Mouse (Mus musculus): ENCODE data around the gene Slc22a13. TPM values are rescaled to one million over a fixed set of nuclear protein-coding genes. Genes with fewer than 3 reads are reported as not detected.

Gene Slc22a13
- polyA plus RNA-seq (2015; fragmentation: Nextera tagmentation; extraction: Ambion mirVana) = not detected in 2 replicates

GRCm38 (mm10) chr9:119208998-119209397, at the start of gene Slc22a13:
Gene Slc22a13, minus strand, starts transcription at chr9:119209098.
- no peak within 1 kb of the TSS for H3K4me2 ChIP-seq
- no peak for ATAC-seq (replicated peaks)
- no peak within 1 kb of the TSS for H3K9ac ChIP-seq
- no peaks in the 10 kb centered on the region for H3K9me3 ChIP-seq
- 97% methylated on average over 4 of the region's 4 CpGs for WGBS
- no peaks in the 10 kb centered on the region for H3K27me3 ChIP-seq (replicated peaks)
- H3K36me3 ChIP-seq (replicated peaks) = no peaks in the 10 kb centered on the region
- H3K4me1 ChIP-seq = no peaks in the 10 kb centered on the region
- no peak within 1 kb of the TSS for H3K27ac ChIP-seq
- H3K4me3 ChIP-seq = no peak within 1 kb of the TSS

- ATAC-seq (replicated peaks) = no peak
- peaks cover 23% of the 10 kb centered on the region for H3K36me3 ChIP-seq (replicated peaks)
Measured at GRCm38 (mm10) chr9:119258128-119258527, 49.2 kb upstream of the Slc22a13 start.

GRCm38 (mm10) chr9:119256161-119256560, 47.3 kb upstream of the Slc22a13 start:
- Histone ChIP-seq H3K9ac (no peak overlapping the region), H3K27me3 (replicated peaks) (no peaks in the 10 kb centered on the region), H3K9me3 (no peaks in the 10 kb centered on the region), H3K27ac (no peak overlapping the region), H3K36me3 (replicated peaks) (peaks cover 27% of the 10 kb centered on the region), H3K4me2 (no peak overlapping the region), H3K4me1 (no peaks in the 10 kb centered on the region), H3K4me3 (no peak overlapping the region)
- 98% methylated on average over 12 of the region's 12 CpGs for WGBS
- ATAC-seq (replicated peaks) = no peak

More at GRCm38 (mm10) chr9:119258128-119258527, 49.2 kb upstream of the Slc22a13 start:
- Histone ChIP-seq H3K4me1 (no peaks in the 10 kb centered on the region), H3K9ac (no peak overlapping the region), H3K4me3 (no peak overlapping the region), H3K27ac (no peak overlapping the region), H3K9me3 (no peaks in the 10 kb centered on the region), H3K4me2 (no peak overlapping the region), H3K27me3 (replicated peaks) (no peaks in the 10 kb centered on the region)
- 89% methylated on average over 5 of the region's 5 CpGs for WGBS

GRCm38 (mm10) chr9:119255096-119255495, 46.2 kb upstream of the Slc22a13 start:
- H3K9ac ChIP-seq = no peak overlapping the region

GRCm38 (mm10) chr9:119254187-119254586, 45.3 kb upstream of the Slc22a13 start:
- Histone ChIP-seq H3K9me3 (no peaks in the 10 kb centered on the region), H3K36me3 (replicated peaks) (peaks cover 39% of the 10 kb centered on the region), H3K4me3 (no peak overlapping the region), H3K9ac (no peak overlapping the region), H3K4me1 (no peaks in the 10 kb centered on the region), H3K27me3 (replicated peaks) (no peaks in the 10 kb centered on the region), H3K4me2 (no peak overlapping the region), H3K27ac (no peak overlapping the region)
- no peak for ATAC-seq (replicated peaks)
- WGBS = 90% methylated on average over 2 of the region's 2 CpGs

More at GRCm38 (mm10) chr9:119255096-119255495, 46.2 kb upstream of the Slc22a13 start:
- 98% methylated on average over 1 of the region's 1 CpGs for WGBS
- no peak overlapping the region for H3K4me3 ChIP-seq
- peaks cover 32% of the 10 kb centered on the region for H3K36me3 ChIP-seq (replicated peaks)
- no peak overlapping the region for H3K27ac ChIP-seq
- no peak for ATAC-seq (replicated peaks)
- no peaks in the 10 kb centered on the region for H3K4me1 ChIP-seq
- no peaks in the 10 kb centered on the region for H3K9me3 ChIP-seq
- H3K27me3 ChIP-seq (replicated peaks) = no peaks in the 10 kb centered on the region
- H3K4me2 ChIP-seq = no peak overlapping the region

- H3K27me3 ChIP-seq (replicated peaks) = no peaks in the 10 kb centered on the region
- H3K27ac ChIP-seq = no peak overlapping the region
- H3K9ac ChIP-seq = no peak overlapping the region
- peaks cover 34% of the 10 kb centered on the region; the same call in 1 of the 2 replicates for H3K36me3 ChIP-seq (replicated peaks)
- ATAC-seq (replicated peaks) = no peak
- WGBS = 91% methylated on average over 5 of the region's 5 CpGs
- no peaks in the 10 kb centered on the region for H3K4me1 ChIP-seq
- H3K9me3 ChIP-seq = no peaks in the 10 kb centered on the region
- no peak overlapping the region for H3K4me3 ChIP-seq
- H3K4me2 ChIP-seq = no peak overlapping the region
Measured at GRCm38 (mm10) chr9:119247996-119248395, 39.1 kb upstream of the Slc22a13 start.

- H3K4me2 ChIP-seq = no peak overlapping the region
- no peaks in the 10 kb centered on the region for H3K27me3 ChIP-seq (replicated peaks)
- peaks cover 34% of the 10 kb centered on the region; the same call in 1 of the 2 replicates for H3K36me3 ChIP-seq (replicated peaks)
- 92% methylated on average over 5 of the region's 5 CpGs for WGBS
- no peak overlapping the region for H3K27ac ChIP-seq
- no peak for ATAC-seq (replicated peaks)
- H3K4me1 ChIP-seq = no peaks in the 10 kb centered on the region
- H3K9me3 ChIP-seq = no peaks in the 10 kb centered on the region
- H3K4me3 ChIP-seq = no peak overlapping the region
- H3K9ac ChIP-seq = no peak overlapping the region
Measured at GRCm38 (mm10) chr9:119246826-119247225, 37.9 kb upstream of the Slc22a13 start.

GRCm38 (mm10) chr9:119243981-119244380, 35.1 kb upstream of the Slc22a13 start:
- no peak for ATAC-seq (replicated peaks)
- H3K4me3 ChIP-seq = no peak overlapping the region
- H3K9ac ChIP-seq = no peak overlapping the region
- no peaks in the 10 kb centered on the region for H3K4me1 ChIP-seq
- peaks cover 24% of the 10 kb centered on the region; the same call in 1 of the 2 replicates for H3K36me3 ChIP-seq (replicated peaks)
- H3K4me2 ChIP-seq = no peak overlapping the region
- no peak overlapping the region for H3K27ac ChIP-seq
- WGBS = 95% methylated on average over 3 of the region's 3 CpGs
- H3K27me3 ChIP-seq (replicated peaks) = no peaks in the 10 kb centered on the region
- H3K9me3 ChIP-seq = no peaks in the 10 kb centered on the region

GRCm38 (mm10) chr9:119241169-119241865, 32.4 kb upstream of the Slc22a13 start:
- no peak overlapping the region for H3K27ac ChIP-seq
- 93% methylated on average over 11 of the region's 11 CpGs for WGBS
- no peaks in the 10 kb centered on the region for H3K27me3 ChIP-seq (replicated peaks)
- H3K9ac ChIP-seq = no peak overlapping the region
- ATAC-seq (replicated peaks) = no peak
- H3K4me1 ChIP-seq = no peaks in the 10 kb centered on the region
- H3K4me2 ChIP-seq = no peak overlapping the region
- H3K36me3 ChIP-seq (replicated peaks) = peaks cover 20% of the 10 kb centered on the region; the same call in 1 of the 2 replicates
- H3K4me3 ChIP-seq = no peak overlapping the region
- H3K9me3 ChIP-seq = no peaks in the 10 kb centered on the region

GRCm38 (mm10) chr9:119240286-119240997, 31.5 kb upstream of the Slc22a13 start:
- Histone ChIP-seq H3K4me2 (no peak overlapping the region), H3K4me1 (no peaks in the 10 kb centered on the region), H3K27ac (no peak overlapping the region), H3K9ac (no peak overlapping the region), H3K27me3 (replicated peaks) (no peaks in the 10 kb centered on the region), H3K36me3 (replicated peaks) (peaks cover 20% of the 10 kb centered on the region; the same call in 1 of the 2 replicates), H3K4me3 (no peak overlapping the region), H3K9me3 (no peaks in the 10 kb centered on the region)
- 87% methylated on average over 10 of the region's 10 CpGs for WGBS
- no peak for ATAC-seq (replicated peaks)

GRCm38 (mm10) chr9:119239274-119239673, 30.4 kb upstream of the Slc22a13 start:
- Histone ChIP-seq H3K4me2 (no peak overlapping the region), H3K9ac (no peak overlapping the region), H3K36me3 (replicated peaks) (peaks cover 19% of the 10 kb centered on the region; the same call in 1 of the 2 replicates), H3K4me3 (no peak overlapping the region), H3K27me3 (replicated peaks) (no peaks in the 10 kb centered on the region), H3K9me3 (no peaks in the 10 kb centered on the region), H3K27ac (no peak overlapping the region), H3K4me1 (no peaks in the 10 kb centered on the region)
- no peak for ATAC-seq (replicated peaks)
- WGBS = 97% methylated on average over 3 of the region's 3 CpGs

- no peak overlapping the region for H3K4me3 ChIP-seq
- 91% methylated on average over 4 of the region's 4 CpGs for WGBS
- no peak overlapping the region for H3K9ac ChIP-seq
- no peak for ATAC-seq (replicated peaks)
- no peak overlapping the region for H3K27ac ChIP-seq
- H3K27me3 ChIP-seq (replicated peaks) = no peaks in the 10 kb centered on the region
- peaks cover 15% of the 10 kb centered on the region; the same call in 1 of the 2 replicates for H3K36me3 ChIP-seq (replicated peaks)
- H3K4me2 ChIP-seq = no peak overlapping the region
- H3K9me3 ChIP-seq = no peaks in the 10 kb centered on the region
- H3K4me1 ChIP-seq = no peaks in the 10 kb centered on the region
Measured at GRCm38 (mm10) chr9:119238796-119239195, 29.9 kb upstream of the Slc22a13 start.

All from midbrain, embryonic 15.5 days (tissue).